Mouse (Mus musculus): Measurements from ENCODE around the gene Utp4. TPM values are rescaled to one million over a fixed set of nuclear protein-coding genes. Genes with fewer than 3 reads are reported as not detected.
"Not testable (repeated sequence)": the region's sequence is repeated elsewhere in the genome, so short reads cannot be mapped to it uniquely, and the experiment has no call there.

Utp4 gene
- polyA plus RNA-seq, 1 experiment from 2014 or later: 96.5 TPM

DNA sequence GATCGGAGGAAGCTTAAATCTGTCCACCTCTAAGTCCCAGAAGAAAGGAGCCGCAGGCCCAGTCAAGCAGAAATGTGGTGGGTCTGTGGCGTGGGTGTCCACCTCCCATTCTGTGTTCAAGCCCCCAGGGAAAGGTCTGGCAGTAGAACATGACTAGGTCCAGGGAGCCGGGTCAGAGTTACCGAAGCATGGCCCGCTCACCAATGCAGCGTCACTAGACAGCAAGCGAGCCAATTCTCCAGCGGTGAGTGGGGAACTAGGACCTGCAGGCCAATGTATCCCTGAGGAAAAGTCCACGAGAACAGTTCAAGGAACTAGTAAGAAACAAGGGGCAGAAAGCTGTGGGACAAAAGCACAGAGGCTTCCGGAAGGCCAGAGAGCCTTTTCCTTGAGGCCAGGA lies 9.3 kb upstream of the Utp4 start:
- not testable (repeated sequence) for H3K9me3 ChIP-seq; H3K4me1 ChIP-seq; H3K27me3 ChIP-seq (ENCODE audit: poor library complexity, severe bottlenecking); H3K27ac ChIP-seq; H3K4me3 ChIP-seq; DNase-seq (ENCODE audit: extremely low spot score, low spot score)
- peaks cover 89% of the 10 kb centered on the region for H3K36me3 ChIP-seq (replicated peaks)
- WGBS: 97% methylated on average over 11 of the region's 11 CpGs

GRCm38 (mm10) chr8:106884826-106885400 lies 8.5 kb upstream of the Utp4 start:
- peaks cover 89% of the 10 kb centered on the region for H3K36me3 ChIP-seq (replicated peaks)
- H3K9me3 ChIP-seq; H3K4me3 ChIP-seq; H3K27ac ChIP-seq; DNase-seq (ENCODE audit: extremely low spot score, low spot score); H3K27me3 ChIP-seq (ENCODE audit: poor library complexity, severe bottlenecking); H3K4me1 ChIP-seq: not testable (repeated sequence)
- WGBS: 94% methylated on average over 4 of the region's 4 CpGs

DNA sequence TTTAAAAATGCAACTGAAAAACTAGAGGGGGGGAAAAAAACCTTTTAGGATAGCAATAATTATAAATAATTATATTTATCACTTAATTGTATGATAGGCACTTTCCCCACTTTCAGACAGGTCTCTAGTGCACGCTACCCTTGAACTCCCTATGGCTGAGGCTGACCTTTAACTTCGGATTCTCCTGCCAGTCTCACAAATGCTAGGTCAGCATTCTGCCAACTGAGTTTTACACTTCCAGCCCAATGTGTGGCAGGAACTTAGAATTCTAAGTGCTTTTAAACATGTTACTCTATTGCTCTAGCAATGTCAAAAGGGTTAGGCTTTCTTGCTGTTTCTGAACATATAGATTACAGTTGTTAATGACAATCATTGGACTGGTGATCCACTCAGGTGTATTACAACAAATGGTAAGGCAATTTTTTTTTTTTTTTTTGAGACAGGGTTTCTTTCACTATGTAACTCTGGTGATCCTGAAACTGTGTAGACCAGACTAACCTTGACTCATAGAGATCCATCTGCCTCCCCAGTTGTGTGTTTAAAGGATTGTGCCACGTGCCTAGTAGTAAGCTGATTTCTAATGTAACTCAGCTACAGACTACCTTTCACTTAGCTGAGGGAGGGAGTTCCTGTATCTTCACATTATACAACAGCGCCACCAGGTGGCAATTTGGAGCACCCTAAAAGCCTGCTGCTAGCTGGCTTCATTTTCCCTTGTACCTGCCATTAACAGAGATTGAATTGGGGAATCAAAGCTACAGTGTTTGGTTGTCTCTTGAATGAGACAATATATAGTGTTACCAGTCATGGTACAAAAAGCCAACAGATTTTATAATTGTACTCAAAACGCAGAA lies 5.9 kb upstream of the Utp4 start:
- DNase-seq (ENCODE audit: extremely low spot score, low spot score): peak; percentile 59
- no peak overlapping the region for H3K4me3 ChIP-seq
- no peak overlapping the region for H3K27ac ChIP-seq
- peaks cover 68% of the 10 kb centered on the region for H3K36me3 ChIP-seq (replicated peaks)
- 56% methylated on average over 5 of the region's 5 CpGs for WGBS
- H3K9me3 ChIP-seq: no peaks in the 10 kb centered on the region
- H3K4me1 ChIP-seq: peaks cover 23% of the 10 kb centered on the region
- no peaks in the 10 kb centered on the region for H3K27me3 ChIP-seq (ENCODE audit: poor library complexity, severe bottlenecking)

GRCm38 (mm10) chr8:106888803-106889202 lies 4.6 kb upstream of the Utp4 start:
- WGBS: 94% methylated on average over 3 of the region's 3 CpGs
- Histone ChIP-seq H3K9me3 (no peaks in the 10 kb centered on the region), H3K27ac (no peak overlapping the region), H3K36me3 (replicated peaks) (peaks cover 56% of the 10 kb centered on the region), H3K4me3 (no peak overlapping the region), H3K4me1 (peaks cover 23% of the 10 kb centered on the region), H3K27me3 (ENCODE audit: poor library complexity, severe bottlenecking) (no peaks in the 10 kb centered on the region)
- DNase-seq (ENCODE audit: extremely low spot score, low spot score): no peak

- no peaks in the 10 kb centered on the region for H3K9me3 ChIP-seq
Observed at GRCm38 (mm10) chr8:106892210-106892805, 1.1 kb upstream of the Utp4 start.

DNA sequence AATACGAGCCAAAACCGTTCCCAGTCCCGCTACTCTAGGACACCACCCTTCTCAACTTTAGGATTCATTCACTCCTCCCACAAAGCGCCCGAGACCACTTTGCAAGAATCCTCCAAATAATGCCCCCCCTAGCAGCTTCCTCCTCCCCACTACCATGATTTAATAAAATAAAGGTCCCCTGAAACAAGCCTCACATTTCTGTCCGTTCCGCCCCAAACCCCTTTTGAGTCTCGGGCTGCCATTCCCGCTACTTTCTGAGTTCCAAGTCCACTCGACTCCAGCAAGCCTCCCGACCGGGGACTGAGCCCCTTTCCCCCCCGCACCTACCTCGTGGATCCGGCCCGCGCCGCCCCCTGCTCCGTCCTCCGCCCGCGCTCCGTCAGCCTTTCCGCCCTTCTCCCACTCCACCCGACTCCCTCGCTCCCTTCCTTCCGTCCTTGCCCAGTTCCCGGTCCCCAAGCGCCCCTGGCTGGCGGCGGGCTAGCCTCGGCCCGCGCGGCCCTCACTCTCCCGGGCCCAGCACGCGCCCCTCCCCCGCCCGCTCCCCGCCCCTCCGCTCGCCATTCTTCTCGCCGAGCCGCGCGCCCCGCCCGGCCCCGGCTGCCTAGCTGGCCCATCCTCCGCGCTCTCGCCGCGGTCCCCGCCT lies 507 bp upstream of the Utp4 start:
- peak overlapping the region; percentile 100 for H3K27ac ChIP-seq
- H3K27me3 ChIP-seq (ENCODE audit: poor library complexity, severe bottlenecking): no peaks in the 10 kb centered on the region
- WGBS: under 1% methylated on average over 57 of the region's 57 CpGs
- H3K4me3 ChIP-seq: peak overlapping the region; percentile 98
- peak; percentile 73 for DNase-seq (ENCODE audit: extremely low spot score, low spot score)
- no peaks in the 10 kb centered on the region for H3K9me3 ChIP-seq
- peaks cover 40% of the 10 kb centered on the region for H3K4me1 ChIP-seq
- H3K36me3 ChIP-seq (replicated peaks): peaks cover 53% of the 10 kb centered on the region

More at GRCm38 (mm10) chr8:106892210-106892805, 1.1 kb upstream of the Utp4 start:
- H3K27me3 ChIP-seq (ENCODE audit: poor library complexity, severe bottlenecking): no peaks in the 10 kb centered on the region
- H3K36me3 ChIP-seq (replicated peaks): peaks cover 49% of the 10 kb centered on the region
- H3K4me3 ChIP-seq: peak overlapping the region; percentile 98
- peak; percentile 53 for DNase-seq (ENCODE audit: extremely low spot score, low spot score)
- peaks cover 40% of the 10 kb centered on the region for H3K4me1 ChIP-seq
- H3K27ac ChIP-seq: peak overlapping the region; percentile 100
- WGBS: 1% methylated on average over 15 of the region's 15 CpGs

DNA sequence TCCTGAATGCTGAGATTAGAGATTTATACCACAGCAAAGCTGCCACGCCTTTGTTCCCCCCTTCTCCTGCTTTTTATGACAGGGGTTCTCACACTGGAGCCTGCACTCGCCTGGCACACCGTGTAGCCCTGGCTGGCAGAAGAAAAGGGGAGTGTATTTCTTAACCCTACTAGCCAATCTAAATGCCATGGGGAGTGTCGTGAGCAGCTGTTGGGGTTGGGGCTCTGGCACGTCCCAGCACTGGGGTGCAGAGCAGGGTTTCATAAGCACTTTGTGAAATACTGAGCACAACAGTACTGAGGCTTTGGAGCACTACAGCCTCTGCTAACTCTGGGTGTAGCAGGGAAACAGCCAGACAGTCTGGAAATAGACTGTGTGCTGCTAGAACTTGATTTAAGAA lies 6.0 kb downstream of the Utp4 start:
- H3K36me3 ChIP-seq (replicated peaks): peaks cover 100% of the 10 kb centered on the region
- peaks cover 11% of the 10 kb centered on the region for H3K4me1 ChIP-seq
- no peak for DNase-seq (ENCODE audit: extremely low spot score, low spot score)
- no peaks in the 10 kb centered on the region for H3K27me3 ChIP-seq (ENCODE audit: poor library complexity, severe bottlenecking)
- WGBS: 89% methylated on average over 5 of the region's 5 CpGs
- no peaks in the 10 kb centered on the region for H3K9me3 ChIP-seq
- H3K27ac ChIP-seq: no peak overlapping the region
- no peak overlapping the region for H3K4me3 ChIP-seq

DNA sequence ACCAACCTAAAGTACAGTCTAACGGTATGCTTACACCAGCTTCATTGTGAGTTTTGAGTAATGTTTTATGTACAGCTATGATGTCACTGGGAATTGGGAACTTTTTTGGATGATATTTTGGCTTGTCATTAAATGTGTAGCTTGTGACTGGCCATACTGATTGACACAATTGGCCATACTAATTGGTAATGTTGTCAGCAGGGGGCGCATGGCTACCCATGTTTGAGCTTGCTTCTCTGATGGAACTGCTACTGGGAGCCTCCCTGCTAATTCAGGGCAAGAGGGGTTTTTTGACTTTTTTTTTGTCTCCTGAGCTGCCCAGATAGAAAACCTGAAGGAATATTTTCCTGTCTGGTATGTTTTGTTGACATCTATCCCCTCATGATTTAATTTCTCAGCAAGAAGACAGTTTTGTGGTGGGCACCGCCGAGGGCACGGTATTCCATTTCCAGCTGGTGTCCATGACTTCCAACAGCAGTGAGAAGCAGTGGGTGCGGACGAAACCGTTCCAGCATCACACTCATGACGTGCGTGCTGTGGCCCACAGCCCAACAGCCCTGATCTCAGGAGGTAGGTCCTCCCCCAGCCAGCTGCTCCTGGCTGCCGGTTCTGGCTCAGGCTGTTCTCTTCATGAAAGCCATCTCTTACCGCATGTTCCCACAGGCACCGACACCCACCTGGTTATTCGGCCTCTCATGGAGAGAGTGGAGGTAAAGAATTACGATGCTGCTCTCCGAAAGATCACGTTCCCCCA lies 12.5 kb downstream of the Utp4 start:
- H3K27me3 ChIP-seq (ENCODE audit: poor library complexity, severe bottlenecking): no peaks in the 10 kb centered on the region
- H3K4me1 ChIP-seq: no peaks in the 10 kb centered on the region
- H3K9me3 ChIP-seq: no peaks in the 10 kb centered on the region
- no peak overlapping the region for H3K4me3 ChIP-seq
- no peak overlapping the region for H3K27ac ChIP-seq
- 94% methylated on average over 17 of the region's 17 CpGs for WGBS
- H3K36me3 ChIP-seq (replicated peaks): peaks cover 93% of the 10 kb centered on the region
- peak; percentile 33 for DNase-seq (ENCODE audit: extremely low spot score, low spot score)

DNA sequence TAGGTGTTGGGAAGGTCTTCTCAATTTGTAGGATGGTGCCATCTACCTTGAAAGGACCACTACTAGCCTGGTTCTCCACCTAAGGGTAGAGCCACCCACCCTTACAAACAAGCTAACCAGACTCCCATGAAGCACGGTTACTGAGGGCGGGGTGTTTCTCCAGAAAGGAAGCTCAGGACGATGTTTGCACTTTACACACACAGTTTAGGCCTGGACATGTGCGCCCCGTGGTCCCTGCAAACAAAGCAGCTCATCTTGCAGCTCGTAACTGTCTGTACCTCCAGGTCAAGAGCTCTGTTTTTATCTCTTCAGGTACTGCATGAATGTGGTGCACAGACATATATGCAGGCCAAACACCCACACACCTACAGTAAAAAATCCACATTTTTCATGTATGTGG lies 13.2 kb downstream of the Utp4 start:
- no peak for DNase-seq (ENCODE audit: extremely low spot score, low spot score)
- Histone ChIP-seq H3K4me1 (no peaks in the 10 kb centered on the region), H3K36me3 (replicated peaks) (peaks cover 93% of the 10 kb centered on the region), H3K9me3 (no peaks in the 10 kb centered on the region), H3K27me3 (ENCODE audit: poor library complexity, severe bottlenecking) (no peaks in the 10 kb centered on the region), H3K4me3 (no peak overlapping the region), H3K27ac (no peak overlapping the region)
- 95% methylated on average over 6 of the region's 6 CpGs for WGBS

- H3K9me3 ChIP-seq: no peaks in the 10 kb centered on the region
- H3K27ac ChIP-seq: no peak overlapping the region
- DNase-seq (ENCODE audit: extremely low spot score, low spot score): no peak
- H3K4me3 ChIP-seq: no peak overlapping the region
- H3K27me3 ChIP-seq (ENCODE audit: poor library complexity, severe bottlenecking): no peaks in the 10 kb centered on the region
- H3K4me1 ChIP-seq: no peaks in the 10 kb centered on the region
- H3K36me3 ChIP-seq (replicated peaks): peaks cover 93% of the 10 kb centered on the region
- 92% methylated on average over 6 of the region's 6 CpGs for WGBS
Observed at GRCm38 (mm10) chr8:106907450-106907849, 14.0 kb downstream of the Utp4 start.

- no peak overlapping the region for H3K4me3 ChIP-seq
- H3K27me3 ChIP-seq (ENCODE audit: poor library complexity, severe bottlenecking): no peaks in the 10 kb centered on the region
- H3K9me3 ChIP-seq: no peaks in the 10 kb centered on the region
- H3K4me1 ChIP-seq: no peaks in the 10 kb centered on the region
- WGBS: 94% methylated on average over 7 of the region's 7 CpGs
- DNase-seq (ENCODE audit: extremely low spot score, low spot score): no peak
- peaks cover 93% of the 10 kb centered on the region for H3K36me3 ChIP-seq (replicated peaks)
- H3K27ac ChIP-seq: no peak overlapping the region
Observed at GRCm38 (mm10) chr8:106908291-106908690, 14.9 kb downstream of the Utp4 start.

DNA sequence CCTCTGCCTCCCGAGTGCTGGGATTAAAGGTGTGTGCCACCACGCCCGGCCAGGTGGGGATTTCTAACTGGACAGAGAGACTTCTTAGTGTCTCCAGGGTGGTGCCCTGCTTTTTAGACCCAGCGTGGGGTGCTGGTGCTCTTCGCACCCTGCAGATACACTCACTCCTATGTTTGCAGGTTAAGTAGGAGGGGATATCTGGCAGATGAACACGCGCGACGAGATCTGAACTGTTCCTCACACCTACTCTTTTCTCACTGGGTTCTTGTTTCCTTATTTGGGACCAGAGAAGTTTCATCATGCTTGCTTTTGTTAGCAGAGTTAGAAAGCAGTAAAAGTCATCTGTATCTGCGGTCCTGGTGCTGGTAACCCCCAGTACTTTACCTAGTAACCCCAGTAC lies 20.2 kb downstream of the Utp4 start:
- H3K27ac ChIP-seq: no peak overlapping the region
- DNase-seq (ENCODE audit: extremely low spot score, low spot score): no peak
- no peak overlapping the region for H3K4me3 ChIP-seq
- H3K4me1 ChIP-seq: no peaks in the 10 kb centered on the region
- peaks cover 92% of the 10 kb centered on the region for H3K36me3 ChIP-seq (replicated peaks)
- WGBS: 95% methylated on average over 10 of the region's 10 CpGs
- no peaks in the 10 kb centered on the region for H3K27me3 ChIP-seq (ENCODE audit: poor library complexity, severe bottlenecking)
- H3K9me3 ChIP-seq: no peaks in the 10 kb centered on the region
